Mouse (Mus musculus) forebrain, embryonic 15.5 days (tissue): ENCODE measurements around the gene Tnrc6b. TPM values are rescaled to one million over a fixed set of nuclear protein-coding genes. Genes with fewer than 3 reads are reported as not detected.

Source experiments
- ATAC-seq: fragments of 200-750 bp; cut with Nextera tagmentation; replicated peaks from 2 replicates; pipeline ENCODE4 v1.8.0; 2017; ENCODE audit warnings: mild to moderate bottlenecking, moderate TSS enrichment, moderate library complexity
- H3K27ac ChIP-seq: fragments of 300-500 bp; sonication (generic); replicated peaks from 2 replicates; pipeline ENCODE4 v1.5.1; 2015; ENCODE audit warnings: mild to moderate bottlenecking, inconsistent platforms
- H3K27me3 ChIP-seq: fragments of 300-500 bp; sonication (generic); 2 replicates; pipeline ENCODE4 v1.6.1; 2015; ENCODE audit warnings: inconsistent platforms
- H3K36me3 ChIP-seq: fragments of 300-500 bp; sonication (generic); 2 replicates; pipeline ENCODE4 v1.6.1; 2015; ENCODE audit warnings: mild to moderate bottlenecking, inconsistent platforms
- H3K4me1 ChIP-seq: fragments of 300-500 bp; sonication (generic); 2 replicates; pipeline ENCODE4 v1.6.1; 2015; ENCODE audit warnings: inconsistent platforms
- H3K4me2 ChIP-seq: fragments of 300-500 bp; sonication (generic); replicated peaks from 2 replicates; pipeline ENCODE4 v1.6.1; 2015; ENCODE audit warnings: mild to moderate bottlenecking, inconsistent platforms
- H3K4me3 ChIP-seq: fragments of 300-500 bp; sonication (generic); 2 replicates; pipeline ENCODE4 v1.5.1; 2015; ENCODE audit warnings: mild to moderate bottlenecking, inconsistent platforms
- H3K9ac ChIP-seq: fragments of 300-500 bp; sonication (generic); replicated peaks from 2 replicates; pipeline ENCODE4 v1.6.1; 2015; ENCODE audit warnings: mild to moderate bottlenecking, inconsistent platforms
- H3K9me3 ChIP-seq: fragments of 300-500 bp; sonication (generic); 2 replicates; pipeline ENCODE4 v1.6.1; 2016; ENCODE audit warnings: inconsistent platforms
- WGBS: fragments of 180-500 bp; shearing (Covaris S2); methylation state at CpG from one replicate; pipeline ENCODE4 v1.1.7; 2015; ENCODE audit warnings: mixed read lengths; 5-methylcytosine and 5-hydroxymethylcytosine counted together
- polyA plus RNA-seq: library from polyadenylated mRNA; unstranded; fragments of >200 nt; fragmentation: Nextera tagmentation; extraction: Ambion mirVana; gene quantifications from 2 replicates; pipeline ENCODE4 v1.2.1, GENCODE M21; 2015

The Tnrc6b gene
- polyA plus RNA-seq, 1 experiment from 2014 or later, result 34.2 TPM

- WGBS, result 58% methylated on average over 3 of the region's 3 CpGs
- Histone ChIP-seq H3K4me1 (peaks cover 40% of the 10 kb centered on the region), H3K27ac (no peak overlapping the region), H3K4me2 (no peak overlapping the region), H3K4me3 (no peak overlapping the region), H3K9ac (no peak overlapping the region), H3K27me3 (no peaks in the 10 kb centered on the region), H3K9me3 (no peaks in the 10 kb centered on the region), H3K36me3 (no peaks in the 10 kb centered on the region)
- no peak for ATAC-seq
These were observed 27.1 kb upstream of the Tnrc6b start for GRCm38 (mm10) chr15:80683990-80684389.

- Histone ChIP-seq H3K4me2 (no peak overlapping the region), H3K9ac (no peak overlapping the region), H3K36me3 (no peaks in the 10 kb centered on the region), H3K9me3 (no peaks in the 10 kb centered on the region), H3K27me3 (no peaks in the 10 kb centered on the region), H3K4me3 (no peak overlapping the region), H3K4me1 (peaks cover 31% of the 10 kb centered on the region), H3K27ac (no peak overlapping the region)
- ATAC-seq, result 0 out of 2 replicates have a peak, but pooled peaks have one; percentile 16
- WGBS, result 19% methylated on average over 8 of the region's 8 CpGs
These were observed 26.1 kb upstream of the Tnrc6b start for GRCm38 (mm10) chr15:80684786-80685602.

GRCm38 (mm10) chr15:80685603-80685895, 25.6 kb upstream of the Tnrc6b start:
- Histone ChIP-seq H3K4me2 (no peak overlapping the region), H3K4me3 (no peak overlapping the region), H3K27ac (no peak overlapping the region), H3K36me3 (no peaks in the 10 kb centered on the region), H3K4me1 (peaks cover 29% of the 10 kb centered on the region), H3K27me3 (no peaks in the 10 kb centered on the region), H3K9ac (no peak overlapping the region), H3K9me3 (no peaks in the 10 kb centered on the region)
- 0 out of 2 replicates have a peak, but pooled peaks have one; percentile 16 for ATAC-seq
- WGBS, result 39% methylated on average over 7 of the region's 7 CpGs

- H3K9me3 ChIP-seq, result no peaks in the 10 kb centered on the region
- H3K9ac ChIP-seq, result no peak overlapping the region
- no peak overlapping the region for H3K4me3 ChIP-seq
- H3K4me2 ChIP-seq, result no peak overlapping the region
- no peaks in the 10 kb centered on the region for H3K36me3 ChIP-seq
- 74% methylated on average over 7 of the region's 7 CpGs for WGBS
- no peak overlapping the region for H3K27ac ChIP-seq
- peaks cover 24% of the 10 kb centered on the region for H3K4me1 ChIP-seq
- H3K27me3 ChIP-seq, result no peaks in the 10 kb centered on the region
- ATAC-seq, result no peak
These were observed 22.6 kb upstream of the Tnrc6b start for GRCm38 (mm10) chr15:80688536-80688935.

GRCm38 (mm10) chr15:80693492-80693891, 17.6 kb upstream of the Tnrc6b start:
- H3K27ac ChIP-seq, result no peak overlapping the region
- no peaks in the 10 kb centered on the region for H3K27me3 ChIP-seq
- no peaks in the 10 kb centered on the region for H3K9me3 ChIP-seq
- WGBS, result 14% methylated on average over 3 of the region's 3 CpGs
- H3K36me3 ChIP-seq, result no peaks in the 10 kb centered on the region
- H3K9ac ChIP-seq, result no peak overlapping the region
- ATAC-seq, result no peak
- peaks cover 18% of the 10 kb centered on the region for H3K4me1 ChIP-seq
- no peak overlapping the region for H3K4me2 ChIP-seq
- no peak overlapping the region for H3K4me3 ChIP-seq

GRCm38 (mm10) chr15:80694125-80694910, 16.8 kb upstream of the Tnrc6b start:
- H3K9ac ChIP-seq, result 0 out of 2 replicates have a peak overlapping the region, but pooled peaks have one; percentile 16
- peaks cover 18% of the 10 kb centered on the region for H3K4me1 ChIP-seq
- WGBS, result 17% methylated on average over 11 of the region's 11 CpGs

GRCm38 (mm10) chr15:80697564-80697963, 13.5 kb upstream of the Tnrc6b start:
- 69% methylated on average over 5 of the region's 5 CpGs for WGBS
- ATAC-seq, result no peak

More at GRCm38 (mm10) chr15:80694125-80694910, 16.8 kb upstream of the Tnrc6b start:
- Histone ChIP-seq H3K36me3 (no peaks in the 10 kb centered on the region), H3K4me3 (no peak overlapping the region), H3K27ac (0 out of 2 replicates have a peak overlapping the region, but pooled peaks have one; percentile 1), H3K27me3 (no peaks in the 10 kb centered on the region), H3K9me3 (no peaks in the 10 kb centered on the region), H3K4me2 (peak overlapping the region; percentile 31)
- peak; percentile 51 for ATAC-seq

GRCm38 (mm10) chr15:80701481-80702257, 9.4 kb upstream of the Tnrc6b start:
- Histone ChIP-seq H3K9ac (no peak overlapping the region), H3K36me3 (no peaks in the 10 kb centered on the region), H3K4me1 (peaks cover 10% of the 10 kb centered on the region), H3K27me3 (no peaks in the 10 kb centered on the region), H3K9me3 (no peaks in the 10 kb centered on the region), H3K4me2 (no peak overlapping the region), H3K4me3 (no peak overlapping the region), H3K27ac (no peak overlapping the region)
- ATAC-seq, result no peak
- WGBS, result 70% methylated on average over 8 of the region's 8 CpGs

More at GRCm38 (mm10) chr15:80697564-80697963, 13.5 kb upstream of the Tnrc6b start:
- H3K27ac ChIP-seq, result no peak overlapping the region
- H3K27me3 ChIP-seq, result no peaks in the 10 kb centered on the region
- H3K4me2 ChIP-seq, result no peak overlapping the region
- no peaks in the 10 kb centered on the region for H3K36me3 ChIP-seq
- no peak overlapping the region for H3K9ac ChIP-seq
- no peaks in the 10 kb centered on the region for H3K9me3 ChIP-seq
- no peak overlapping the region for H3K4me3 ChIP-seq
- H3K4me1 ChIP-seq, result peaks cover 18% of the 10 kb centered on the region

GRCm38 (mm10) chr15:80702910-80703309, 8.2 kb upstream of the Tnrc6b start:
- H3K36me3 ChIP-seq, result no peaks in the 10 kb centered on the region
- no peak overlapping the region for H3K4me3 ChIP-seq
- no peaks in the 10 kb centered on the region for H3K9me3 ChIP-seq
- H3K4me1 ChIP-seq, result peaks cover 22% of the 10 kb centered on the region
- no peak for ATAC-seq
- no peak overlapping the region for H3K4me2 ChIP-seq
- H3K27ac ChIP-seq, result no peak overlapping the region
- WGBS, result 83% methylated on average over 5 of the region's 5 CpGs
- H3K27me3 ChIP-seq, result no peaks in the 10 kb centered on the region
- H3K9ac ChIP-seq, result no peak overlapping the region

GRCm38 (mm10) chr15:80703495-80703894, 7.6 kb upstream of the Tnrc6b start:
- ATAC-seq, result no peak
- Histone ChIP-seq H3K4me1 (peaks cover 23% of the 10 kb centered on the region), H3K4me3 (no peak overlapping the region), H3K9me3 (no peaks in the 10 kb centered on the region), H3K36me3 (no peaks in the 10 kb centered on the region), H3K4me2 (no peak overlapping the region), H3K9ac (no peak overlapping the region), H3K27ac (no peak overlapping the region), H3K27me3 (no peaks in the 10 kb centered on the region)
- 77% methylated on average over 2 of the region's 2 CpGs for WGBS

GRCm38 (mm10) chr15:80704267-80704666, 6.8 kb upstream of the Tnrc6b start:
- H3K4me3 ChIP-seq, result no peak overlapping the region
- no peak overlapping the region for H3K27ac ChIP-seq
- no peak overlapping the region for H3K4me2 ChIP-seq
- H3K9ac ChIP-seq, result no peak overlapping the region
- no peaks in the 10 kb centered on the region for H3K27me3 ChIP-seq
- no peaks in the 10 kb centered on the region for H3K9me3 ChIP-seq
- H3K36me3 ChIP-seq, result no peaks in the 10 kb centered on the region
- WGBS, result 2% methylated on average over 7 of the region's 7 CpGs
- ATAC-seq, result peak; percentile 83
- peaks cover 24% of the 10 kb centered on the region for H3K4me1 ChIP-seq
